Mouse (Mus musculus) stomach, embryonic 16.5 days (tissue): ENCODE measurements around the gene Ifna12. TPM values are rescaled to one million over a fixed set of nuclear protein-coding genes. Genes with fewer than 3 reads are reported as not detected.
"Not testable (repeated sequence)": the region's sequence is repeated elsewhere in the genome, so short reads cannot be mapped to it uniquely, and the experiment has no call there.

Source experiments
- ATAC-seq: fragments of 200-750 bp; cut with Nextera tagmentation; 2 replicates; pipeline ENCODE4 v1.8.0; 2017; ENCODE audit warnings: moderate number of reproducible peaks, moderate TSS enrichment; ENCODE audit not compliant: insufficient read depth, low FRiP score
- H3K27ac ChIP-seq: fragments of 300-500 bp; sonication (generic); 2 replicates; pipeline ENCODE4 v1.5.1; 2014; ENCODE audit warnings: low read length
- H3K27me3 ChIP-seq: fragments of 300-500 bp; sonication (generic); 2 replicates; pipeline ENCODE4 v1.6.1; 2014; ENCODE audit warnings: low read length, control low read depth, mixed read lengths; ENCODE audit not compliant: control insufficient read depth, insufficient read depth
- H3K36me3 ChIP-seq: fragments of 300-500 bp; sonication (generic); 2 replicates; pipeline ENCODE4 v1.6.1; 2014; ENCODE audit warnings: low read length; ENCODE audit not compliant: control insufficient read depth, insufficient read depth
- H3K4me1 ChIP-seq: fragments of 300-500 bp; sonication (generic); 2 replicates; pipeline ENCODE4 v1.6.1; 2014; ENCODE audit warnings: low read length, control low read depth, mixed read lengths; ENCODE audit not compliant: control insufficient read depth, insufficient read depth
- H3K4me2 ChIP-seq: fragments of 300-500 bp; sonication (generic); 2 replicates; pipeline ENCODE4 v1.6.1; 2014; ENCODE audit warnings: low read depth, low read length, mixed read lengths
- H3K4me3 ChIP-seq: fragments of 300-500 bp; sonication (generic); replicated peaks from 2 replicates; pipeline ENCODE4 v1.5.1; 2014; ENCODE audit warnings: mild to moderate bottlenecking, low read length
- H3K9ac ChIP-seq: fragments of 300-500 bp; sonication (generic); 2 replicates; pipeline ENCODE4 v1.6.1; 2014; ENCODE audit warnings: low read length
- H3K9me3 ChIP-seq: fragments of 300-500 bp; sonication (generic); replicated peaks from 2 replicates; pipeline ENCODE4 v1.6.1; 2016; ENCODE audit warnings: low read length, control low read depth; ENCODE audit not compliant: control insufficient read depth
- polyA plus RNA-seq: library from polyadenylated mRNA; unstranded; fragments of >200 nt; fragmentation: Nextera tagmentation; extraction: Ambion mirVana; gene quantifications from 2 replicates; pipeline ENCODE4 v1.2.1, GENCODE M21; 2015

The Ifna12 gene
- polyA plus RNA-seq, 1 experiment from 2014 or later, result not detected

DNA sequence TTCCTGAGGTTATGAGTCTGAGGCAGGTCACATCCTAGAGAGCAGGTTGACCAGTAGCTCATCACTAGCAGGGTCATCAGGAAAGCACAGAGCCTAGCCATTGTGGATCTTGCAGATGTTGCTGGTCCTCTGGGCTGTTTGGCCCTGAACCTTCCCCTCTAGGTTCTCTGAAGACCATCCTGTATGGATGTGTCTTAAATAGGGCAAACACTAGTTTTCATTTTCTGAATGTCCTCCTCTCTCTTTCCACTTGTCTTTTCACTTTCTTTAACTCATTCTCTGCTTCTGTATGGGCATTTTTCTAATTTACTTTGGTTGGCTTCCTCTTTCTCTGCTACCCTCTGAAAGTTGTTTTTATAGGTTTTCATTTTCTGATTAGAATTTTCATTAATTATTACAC lies 45.0 kb downstream of the Ifna12 start, which contains the start of gene Ifna15:
Gene Ifna15, minus strand, starts transcription at position 101 of the 400 bp plus-strand sequence.
- not testable (repeated sequence) for H3K27me3 ChIP-seq, H3K9ac ChIP-seq, H3K4me2 ChIP-seq, H3K4me3 ChIP-seq, H3K4me1 ChIP-seq, H3K27ac ChIP-seq, ATAC-seq, H3K9me3 ChIP-seq, H3K36me3 ChIP-seq

Other genes starting within 250 kb of the Ifna12 start
- gene Hacd4, start 164.4 kb downstream of the Ifna12 start, polyA plus RNA-seq, result 10.6 and 12.0 TPM in 2 replicates
- gene Ifnb1, start 80.6 kb downstream of the Ifna12 start, polyA plus RNA-seq, result not detected in 2 replicates
- not detected in 2 replicates for gene Ifna15, start 45.1 kb downstream of the Ifna12 start, polyA plus RNA-seq
- gene Ifna14, start 31.6 kb downstream of the Ifna12 start, polyA plus RNA-seq, result not detected in 2 replicates
- gene Ifna9, start 11.0 kb downstream of the Ifna12 start, polyA plus RNA-seq, result not detected in 2 replicates
- gene C87499, start 31.0 kb upstream of the Ifna12 start, polyA plus RNA-seq, result not detected in 2 replicates
- not detected in 2 replicates for gene Ifna13, start 41.1 kb upstream of the Ifna12 start, polyA plus RNA-seq
- not detected in 2 replicates for gene Ifna16, start 73.5 kb upstream of the Ifna12 start, polyA plus RNA-seq
- not detected in 2 replicates for gene Ifna2, start 80.5 kb upstream of the Ifna12 start, polyA plus RNA-seq
- not detected in 2 replicates for gene Ifnab, start 88.0 kb upstream of the Ifna12 start, polyA plus RNA-seq
- gene Gm26566, start 118.4 kb upstream of the Ifna12 start, polyA plus RNA-seq, result 0.36 and 0.51 TPM in 2 replicates
- 83.6 and 87.9 TPM in 2 replicates for gene Klhl9, start 119.1 kb upstream of the Ifna12 start, polyA plus RNA-seq
- not detected in 2 replicates for gene Gm13271, start 151.5 kb upstream of the Ifna12 start, polyA plus RNA-seq
- gene Gm13283, start 156.7 kb upstream of the Ifna12 start, polyA plus RNA-seq, result 0.19 and 0.26 TPM in 2 replicates
- 0.59 and 0.89 TPM in 2 replicates for gene Gm13290, start 170.5 kb upstream of the Ifna12 start, polyA plus RNA-seq
- gene Gm13289, start 173.5 kb upstream of the Ifna12 start, polyA plus RNA-seq, result not detected in 2 replicates
- 0.28 TPM in 1 of 2 replicates, not detected in the other for gene Gm13272, start 176.5 kb upstream of the Ifna12 start, polyA plus RNA-seq
- 0.48 TPM in 1 of 2 replicates, not detected in the other for gene Ifnz, start 178.8 kb upstream of the Ifna12 start, polyA plus RNA-seq
- not detected in 2 replicates for gene Gm13276, start 182.3 kb upstream of the Ifna12 start, polyA plus RNA-seq
- gene Gm13277, start 185.3 kb upstream of the Ifna12 start, polyA plus RNA-seq, result not detected in 2 replicates
- gene Gm13278, start 188.2 kb upstream of the Ifna12 start, polyA plus RNA-seq, result not detected in 2 replicates
- gene Gm13275, start 191.1 kb upstream of the Ifna12 start, polyA plus RNA-seq, result not detected in 2 replicates
- not detected in 2 replicates for gene Gm13279, start 194.0 kb upstream of the Ifna12 start, polyA plus RNA-seq
- 0.70 and 1.1 TPM in 2 replicates for gene Gm13285, start 196.3 kb upstream of the Ifna12 start, polyA plus RNA-seq
- not detected in 2 replicates for gene Gm13287, start 199.9 kb upstream of the Ifna12 start, polyA plus RNA-seq
- 0.06 and 0.15 TPM in 2 replicates for gene Gm13288, start 202.2 kb upstream of the Ifna12 start, polyA plus RNA-seq
- gene Ifna7, start 212.9 kb upstream of the Ifna12 start, polyA plus RNA-seq, result not detected in 2 replicates
- not detected in 2 replicates for gene Ifna11, start 216.6 kb upstream of the Ifna12 start, polyA plus RNA-seq
- gene Ifna6, start 224.0 kb upstream of the Ifna12 start, polyA plus RNA-seq, result not detected in 2 replicates
- not detected in 2 replicates for gene Ifna5, start 232.1 kb upstream of the Ifna12 start, polyA plus RNA-seq
- gene Ifna4, start 238.5 kb upstream of the Ifna12 start, polyA plus RNA-seq, result not detected in 2 replicates
- not detected in 2 replicates for gene Ifna1, start 246.7 kb upstream of the Ifna12 start, polyA plus RNA-seq